Mouse (Mus musculus): Measurements from ENCODE around the gene Mical3. TPM values are rescaled to one million over a fixed set of nuclear protein-coding genes. Genes with fewer than 3 reads are reported as not detected.

Mical3 gene
- polyA plus RNA-seq, 1 experiment from 2014 or later = 4.5 TPM

- H3K9ac ChIP-seq (ENCODE audit: low read depth, low read length) = no peak overlapping the region
- H3K4me1 ChIP-seq (replicated peaks; ENCODE audit: control insufficient read depth, insufficient read depth, low read length) = peaks cover 3% of the 10 kb centered on the region
- no peaks in the 10 kb centered on the region for H3K9me3 ChIP-seq (ENCODE audit: control insufficient read depth)
- no peaks in the 10 kb centered on the region for H3K27me3 ChIP-seq (replicated peaks; ENCODE audit: control insufficient read depth, insufficient read depth, low read length)
- H3K36me3 ChIP-seq (ENCODE audit: control insufficient read depth, insufficient read depth) = no peaks in the 10 kb centered on the region
- H3K4me2 ChIP-seq (replicated peaks; ENCODE audit: low read depth) = no peak overlapping the region
- no peak for ATAC-seq
- no peak for TF ChIP-seq CTCF (IDR thresholded peaks at IDR 0.05; ENCODE audit: low read depth)
- H3K4me3 ChIP-seq (ENCODE audit: low read depth, low read length) = no peak overlapping the region
- WGBS = 95% methylated on average over 17 of the region's 17 CpGs
- H3K27ac ChIP-seq (ENCODE audit: low read depth, low read length) = no peak overlapping the region
Observed at GRCm38 (mm10) chr6:121062891-121063408, 67.8 kb downstream of the Mical3 start.

GRCm38 (mm10) chr6:121058039-121058438, 72.8 kb downstream of the Mical3 start:
- WGBS = 79% methylated on average over 2 of the region's 2 CpGs

GRCm38 (mm10) chr6:121057181-121057956, 73.4 kb downstream of the Mical3 start:
- no peak for TF ChIP-seq CTCF (IDR thresholded peaks at IDR 0.05; ENCODE audit: low read depth)
- H3K36me3 ChIP-seq (ENCODE audit: control insufficient read depth, insufficient read depth) = no peaks in the 10 kb centered on the region
- H3K4me2 ChIP-seq (replicated peaks; ENCODE audit: low read depth) = no peak overlapping the region
- WGBS = 80% methylated on average over 22 of the region's 22 CpGs
- H3K27me3 ChIP-seq (replicated peaks; ENCODE audit: control insufficient read depth, insufficient read depth, low read length) = no peaks in the 10 kb centered on the region
- ATAC-seq = no peak
- no peak overlapping the region for H3K27ac ChIP-seq (ENCODE audit: low read depth, low read length)
- no peak overlapping the region for H3K4me3 ChIP-seq (ENCODE audit: low read depth, low read length)
- H3K9ac ChIP-seq (ENCODE audit: low read depth, low read length) = no peak overlapping the region
- no peaks in the 10 kb centered on the region for H3K9me3 ChIP-seq (ENCODE audit: control insufficient read depth)
- H3K4me1 ChIP-seq (replicated peaks; ENCODE audit: control insufficient read depth, insufficient read depth, low read length) = no peaks in the 10 kb centered on the region

More at GRCm38 (mm10) chr6:121058039-121058438, 72.8 kb downstream of the Mical3 start:
- H3K4me2 ChIP-seq (replicated peaks; ENCODE audit: low read depth) = no peak overlapping the region
- TF ChIP-seq CTCF (IDR thresholded peaks at IDR 0.05; ENCODE audit: low read depth) = no peak
- no peaks in the 10 kb centered on the region for H3K9me3 ChIP-seq (ENCODE audit: control insufficient read depth)
- H3K27ac ChIP-seq (ENCODE audit: low read depth, low read length) = no peak overlapping the region
- no peak overlapping the region for H3K9ac ChIP-seq (ENCODE audit: low read depth, low read length)
- H3K27me3 ChIP-seq (replicated peaks; ENCODE audit: control insufficient read depth, insufficient read depth, low read length) = no peaks in the 10 kb centered on the region
- no peak for ATAC-seq
- no peaks in the 10 kb centered on the region for H3K36me3 ChIP-seq (ENCODE audit: control insufficient read depth, insufficient read depth)
- no peak overlapping the region for H3K4me3 ChIP-seq (ENCODE audit: low read depth, low read length)
- no peaks in the 10 kb centered on the region for H3K4me1 ChIP-seq (replicated peaks; ENCODE audit: control insufficient read depth, insufficient read depth, low read length)

GRCm38 (mm10) chr6:121055496-121055895, 75.3 kb downstream of the Mical3 start:
- H3K36me3 ChIP-seq (ENCODE audit: control insufficient read depth, insufficient read depth) = no peaks in the 10 kb centered on the region
- no peaks in the 10 kb centered on the region for H3K9me3 ChIP-seq (ENCODE audit: control insufficient read depth)
- no peak for TF ChIP-seq CTCF (IDR thresholded peaks at IDR 0.05; ENCODE audit: low read depth)
- ATAC-seq = no peak
- 72% methylated on average over 3 of the region's 3 CpGs for WGBS
- no peak overlapping the region for H3K4me2 ChIP-seq (replicated peaks; ENCODE audit: low read depth)
- H3K4me1 ChIP-seq (replicated peaks; ENCODE audit: control insufficient read depth, insufficient read depth, low read length) = no peaks in the 10 kb centered on the region
- H3K9ac ChIP-seq (ENCODE audit: low read depth, low read length) = no peak overlapping the region
- H3K4me3 ChIP-seq (ENCODE audit: low read depth, low read length) = no peak overlapping the region
- H3K27ac ChIP-seq (ENCODE audit: low read depth, low read length) = no peak overlapping the region
- no peaks in the 10 kb centered on the region for H3K27me3 ChIP-seq (replicated peaks; ENCODE audit: control insufficient read depth, insufficient read depth, low read length)

GRCm38 (mm10) chr6:121054908-121055307, 75.9 kb downstream of the Mical3 start:
- TF ChIP-seq CTCF (IDR thresholded peaks at IDR 0.05; ENCODE audit: low read depth) = no peak
- no peaks in the 10 kb centered on the region for H3K4me1 ChIP-seq (replicated peaks; ENCODE audit: control insufficient read depth, insufficient read depth, low read length)
- no peak overlapping the region for H3K9ac ChIP-seq (ENCODE audit: low read depth, low read length)
- no peak overlapping the region for H3K4me2 ChIP-seq (replicated peaks; ENCODE audit: low read depth)
- 90% methylated on average over 9 of the region's 9 CpGs for WGBS
- no peaks in the 10 kb centered on the region for H3K9me3 ChIP-seq (ENCODE audit: control insufficient read depth)
- H3K36me3 ChIP-seq (ENCODE audit: control insufficient read depth, insufficient read depth) = no peaks in the 10 kb centered on the region
- no peak for ATAC-seq
- H3K27me3 ChIP-seq (replicated peaks; ENCODE audit: control insufficient read depth, insufficient read depth, low read length) = no peaks in the 10 kb centered on the region
- H3K4me3 ChIP-seq (ENCODE audit: low read depth, low read length) = no peak overlapping the region
- no peak overlapping the region for H3K27ac ChIP-seq (ENCODE audit: low read depth, low read length)

GRCm38 (mm10) chr6:121054340-121054739, 76.5 kb downstream of the Mical3 start:
- TF ChIP-seq CTCF (IDR thresholded peaks at IDR 0.05; ENCODE audit: low read depth) = no peak
- Histone ChIP-seq H3K9ac (ENCODE audit: low read depth, low read length) (no peak overlapping the region), H3K4me1 (replicated peaks; ENCODE audit: control insufficient read depth, insufficient read depth, low read length) (no peaks in the 10 kb centered on the region), H3K36me3 (ENCODE audit: control insufficient read depth, insufficient read depth) (no peaks in the 10 kb centered on the region), H3K9me3 (ENCODE audit: control insufficient read depth) (no peaks in the 10 kb centered on the region), H3K4me2 (replicated peaks; ENCODE audit: low read depth) (no peak overlapping the region), H3K27ac (ENCODE audit: low read depth, low read length) (no peak overlapping the region), H3K27me3 (replicated peaks; ENCODE audit: control insufficient read depth, insufficient read depth, low read length) (no peaks in the 10 kb centered on the region), H3K4me3 (ENCODE audit: low read depth, low read length) (no peak overlapping the region)
- WGBS = 82% methylated on average over 3 of the region's 3 CpGs
- no peak for ATAC-seq
